ENCODE assay signal across 8 mouse cellular contexts in genomic region chrX:95968594-95968965, GRCm38 (mm10). TPM values are rescaled to one million over a fixed set of nuclear protein-coding genes. Genes with fewer than 3 reads are reported as not detected.
DNase-seq lines count a peak whose midpoint lies in the region; ATAC-seq lines count a peak whose summit lies in the region.

No protein-coding gene starts in this region.

- H3K27ac ChIP-seq in hindbrain, embryonic 11.5 days (ENCODE audit: low read depth, low read length), result peak overlapping the region; percentile 92
- peak overlapping the region; percentile 76 for H3K27ac ChIP-seq in lung, embryonic 16.5 days (ENCODE audit: low read length)

- peak; percentile 93 for ATAC-seq in hindbrain, embryonic 11.5 days (ENCODE audit: low FRiP score)
- ATAC-seq in lung, embryonic 16.5 days (ENCODE audit: low read depth), result peak; percentile 95

- H3K27me3 ChIP-seq in hindbrain, embryonic 11.5 days (ENCODE audit: control insufficient read depth, insufficient read depth, low read length), result no peaks in the 10 kb centered on the region
- H3K27me3 ChIP-seq in lung, embryonic 16.5 days (ENCODE audit: control insufficient read depth, insufficient read depth, low read depth, low read length), result no peaks in the 10 kb centered on the region

- H3K36me3 ChIP-seq in hindbrain, embryonic 11.5 days (ENCODE audit: control insufficient read depth, insufficient read depth, low read length), result no peaks in the 10 kb centered on the region
- H3K36me3 ChIP-seq in lung, embryonic 16.5 days (ENCODE audit: control insufficient read depth, insufficient read depth, low read length), result no peaks in the 10 kb centered on the region

- no peaks in the 10 kb centered on the region for H3K4me1 ChIP-seq in hindbrain, embryonic 11.5 days (replicated peaks; ENCODE audit: control insufficient read depth, insufficient read depth, low read length)
- no peaks in the 10 kb centered on the region for H3K4me1 ChIP-seq in lung, embryonic 16.5 days (replicated peaks; ENCODE audit: control insufficient read depth, insufficient read depth, low read length)

- peak overlapping the region; percentile 52 for H3K4me2 ChIP-seq in hindbrain, embryonic 11.5 days (replicated peaks; ENCODE audit: low read depth, low read length)
- H3K4me2 ChIP-seq in lung, embryonic 16.5 days (ENCODE audit: low read depth, low read length), result peak overlapping the region; percentile 64

- no peaks in the 10 kb centered on the region for H3K9me3 ChIP-seq in hindbrain, embryonic 11.5 days (ENCODE audit: control insufficient read depth, low read length)
- H3K9me3 ChIP-seq in lung, embryonic 16.5 days (ENCODE audit: control insufficient read depth, low read length), result no peaks in the 10 kb centered on the region

- peak; percentile 81 for DNase-seq in Muller cell, postnatal 12 days (ENCODE audit: inconsistent ontology term)
- peak; percentile 93 for DNase-seq in cerebellum, adult 9-11 months
- peak; percentile 64 to 74 for DNase-seq in frontal cortex, adult 2 months (ENCODE audit: extremely low spot score in 1 of 2, low spot score in 1 of 2)
- peak; percentile 88 for DNase-seq in hindbrain, embryonic 11.5 days (ENCODE audit: low spot score)
- DNase-seq in layer of hippocampus, adult 9-11 months, result peak; percentile 89
- peak; percentile 77 for DNase-seq in ovary, postnatal 36 days (ENCODE audit: low spot score)
- peak; percentile 87 for DNase-seq in thymus, postnatal 14 days

- H3K9ac ChIP-seq in hindbrain, embryonic 11.5 days (ENCODE audit: low read depth, low read length), result peak overlapping the region; percentile 62
- peak overlapping the region; percentile 64 for H3K9ac ChIP-seq in lung, embryonic 16.5 days (ENCODE audit: low read length)

- peak overlapping the region; percentile 30 for H3K4me3 ChIP-seq in hindbrain, embryonic 11.5 days (ENCODE audit: low read depth, low read length)
- H3K4me3 ChIP-seq in lung, embryonic 16.5 days (ENCODE audit: low read length), result peak overlapping the region; percentile 49

- 19% methylated on average over 6 of the region's 6 CpGs for WGBS in hindbrain, embryonic 11.5 days
- WGBS in lung, embryonic 16.5 days, result 20% methylated on average over 6 of the region's 6 CpGs

RNA-seq across cellular contexts. Expression of gene Las1l, which starts 11.8 kb away (rescaled TPM):
- polyA plus RNA-seq in frontal cortex, adult 2 months (2012; rRNA removed), result 76.2 and 78.0 TPM in 2 replicates
- polyA plus RNA-seq in hindbrain, embryonic 11.5 days (2014; fragmentation: Nextera tagmentation; extraction: Ambion mirVana), result 48.5 and 50.3 TPM in 2 replicates
- 48.1 and 48.8 TPM in 2 replicates for polyA plus RNA-seq in lung, embryonic 16.5 days (2015; fragmentation: Nextera tagmentation; extraction: Ambion mirVana)

Comparison
In these comparisons a context has a peak if more than half of its experiments do, and no peak if none do; other contexts are left out.
1. Peak in every context shown above with its lines: DNase-seq, ATAC-seq, H3K4me3 ChIP-seq and H3K27ac ChIP-seq.